Mouse (Mus musculus): Measurements from ENCODE around the gene Dnaaf1.

Dnaaf1 gene

DNA sequence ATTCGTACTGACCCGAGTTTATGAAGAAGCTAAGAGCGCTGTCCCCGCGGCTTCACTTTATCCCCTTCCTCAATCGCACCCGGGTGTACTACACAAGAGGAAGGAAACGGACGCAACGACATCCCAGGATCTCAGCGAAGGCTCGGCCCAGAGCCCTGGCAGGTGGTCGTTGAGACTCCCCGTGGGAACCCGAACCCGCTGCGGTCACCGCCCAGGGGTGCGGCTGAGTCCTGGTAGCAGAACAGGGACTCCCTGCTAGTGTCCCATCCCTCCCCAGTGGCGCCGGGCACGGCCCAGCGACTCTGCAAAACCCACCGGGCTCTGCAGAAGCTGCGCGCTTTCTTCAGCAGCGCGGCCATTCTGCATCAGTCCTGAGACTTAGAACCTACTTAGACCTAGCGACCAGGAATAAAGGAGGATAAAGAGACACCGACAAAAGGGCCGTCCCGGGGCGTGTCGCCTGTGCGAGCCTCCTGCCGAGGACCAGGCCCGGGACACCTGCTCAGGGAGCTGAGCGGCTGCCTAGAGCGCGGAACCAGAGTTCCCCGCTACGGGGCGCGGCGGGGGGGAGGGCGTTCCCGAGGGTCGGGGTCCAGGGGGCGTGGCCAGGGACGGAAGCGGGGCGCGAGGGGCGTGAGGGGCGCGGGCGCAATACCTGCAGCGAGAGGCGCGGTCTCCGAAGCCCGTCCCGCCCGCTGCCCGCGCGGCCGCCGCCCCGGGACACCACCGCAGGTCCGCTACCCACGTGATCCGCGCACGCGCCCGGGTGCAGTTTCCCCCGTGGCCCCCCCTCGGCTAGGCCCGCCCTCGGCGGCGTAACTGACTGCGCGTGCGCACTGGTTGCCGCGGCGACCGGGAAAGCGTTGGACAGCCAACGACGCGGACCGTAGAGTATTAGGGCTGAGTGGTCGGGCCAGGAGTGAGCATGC lies at the start of gene Dnaaf1, which contains the start of gene Hsdl1:
Gene Dnaaf1 (plus strand): TSS at position 799 of the 929 bp plus-strand sequence.
Gene Hsdl1 (minus strand): TSS at position 747 of the 929 bp plus-strand sequence.
- in situ Hi-C loops (cut with MboI, MseI): no loop called here

DNA sequence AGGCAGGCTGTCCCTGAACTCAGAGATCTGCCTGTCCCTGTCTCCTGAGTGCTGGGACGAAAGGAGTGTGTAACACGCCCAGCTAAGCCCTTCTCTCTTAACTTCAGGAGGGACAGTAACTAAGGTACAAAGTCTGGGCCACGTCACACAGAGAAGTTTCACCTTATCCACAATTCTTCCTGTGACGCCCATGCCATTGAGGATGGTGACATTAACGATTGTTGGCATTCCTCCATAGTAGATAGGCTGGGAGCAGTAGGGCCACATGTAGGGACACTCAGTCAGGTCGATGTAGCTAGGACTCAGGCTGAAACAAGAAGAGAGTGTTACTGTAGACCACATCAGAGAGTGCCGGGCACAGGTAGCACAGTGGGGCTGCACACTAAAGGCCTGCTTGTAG lies 46.3 kb upstream of the Dnaaf1 start:
- in situ Hi-C loops (cut with MboI, MseI): no loop called here

DNA sequence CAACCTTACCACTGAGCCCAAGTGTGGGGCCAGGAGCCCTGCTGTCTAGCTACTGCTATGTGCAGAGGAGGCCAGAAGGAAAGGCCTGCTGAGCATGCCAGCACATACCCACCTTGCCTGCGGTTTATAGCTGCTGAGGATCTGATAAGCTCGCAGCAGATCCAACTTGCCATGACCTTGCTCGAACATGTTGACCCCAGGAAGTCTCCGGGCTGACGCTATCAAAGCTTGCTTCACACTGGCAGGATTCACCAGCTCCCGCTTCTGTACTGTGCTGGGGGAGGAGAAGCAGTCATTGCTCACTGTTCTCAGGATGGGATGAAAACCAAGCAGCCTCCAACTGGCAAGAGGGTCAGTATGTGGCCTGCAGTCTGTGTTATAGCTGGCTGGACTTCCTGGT lies 44.1 kb upstream of the Dnaaf1 start:
- in situ Hi-C loops (cut with MboI, MseI): no loop called here

DNA sequence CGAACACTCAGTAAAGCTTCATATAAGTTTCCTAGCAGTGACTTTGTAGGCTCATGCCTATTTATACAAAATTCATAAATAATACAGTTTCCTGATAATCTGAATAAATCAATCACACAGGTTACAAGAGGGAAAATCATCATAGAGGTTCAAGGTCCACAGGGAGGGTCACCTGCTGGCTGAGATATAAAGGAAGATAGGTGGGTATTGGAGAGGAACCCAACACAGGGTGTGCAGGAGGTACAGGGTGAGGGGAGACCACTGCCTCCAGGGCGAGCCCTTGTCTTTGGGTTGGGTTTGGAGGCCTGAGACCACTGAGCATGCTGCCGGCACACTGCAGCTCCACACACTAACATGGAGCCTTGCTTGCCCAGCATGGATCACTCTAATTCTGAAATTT lies 43.6 kb upstream of the Dnaaf1 start:
- in situ Hi-C loops (cut with MboI, MseI): no loop called here

- in situ Hi-C loops (cut with MboI, MseI): no loop called here
These were observed 43.1 kb upstream of the Dnaaf1 start for GRCm38 (mm10) chr8:119531973-119532372.

DNA sequence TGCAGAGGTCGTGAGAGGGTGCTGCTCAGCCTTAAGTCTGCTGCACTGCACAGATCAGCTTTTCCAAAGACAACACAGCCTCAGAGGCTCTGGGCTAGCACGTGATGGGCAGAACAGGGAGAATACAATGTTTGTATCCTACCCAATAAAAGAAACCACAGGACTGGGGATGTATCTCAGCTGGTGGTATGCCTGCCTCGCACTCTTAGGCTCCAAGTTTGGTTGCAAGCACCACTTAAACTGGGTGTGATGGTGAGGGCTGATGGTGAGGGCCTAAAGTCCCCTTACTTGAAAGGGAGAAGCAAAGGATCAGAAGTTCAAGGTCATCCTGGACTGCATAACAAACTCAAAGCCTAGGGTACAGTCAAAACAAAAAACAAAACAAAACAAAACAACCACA lies 30.4 kb upstream of the Dnaaf1 start:
- in situ Hi-C loops (cut with MboI, MseI): loop anchor here (5.0 kb wide), 1 partner anchor 58 kb away; no protein-coding TSS in a partner anchor

- in situ Hi-C loops (cut with MboI, MseI): loop anchor here (5.0 kb wide), 1 partner anchor 57 kb away; no protein-coding TSS in a partner anchor
These were observed 29.9 kb upstream of the Dnaaf1 start for GRCm38 (mm10) chr8:119545180-119545579.

DNA sequence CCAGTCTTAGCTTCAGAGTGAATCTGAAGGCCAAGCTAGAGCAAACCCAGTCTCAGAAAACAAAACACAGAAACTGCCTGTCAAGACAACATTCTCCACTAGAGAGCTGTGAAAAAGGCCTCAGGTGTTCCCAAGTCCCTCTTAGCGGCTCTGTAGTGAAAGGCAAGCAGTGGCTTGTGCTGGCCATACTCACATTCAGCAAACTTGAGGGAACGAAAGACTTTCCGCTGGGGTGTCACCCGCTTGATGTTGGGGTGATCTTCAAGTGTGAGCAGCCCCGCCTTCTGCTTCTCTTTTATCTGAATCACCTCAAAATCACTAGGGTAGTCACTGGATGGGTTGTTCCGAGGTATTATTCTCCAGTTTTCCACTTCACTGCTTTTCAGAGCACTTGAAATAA lies 29.2 kb upstream of the Dnaaf1 start:
- in situ Hi-C loops (cut with MboI, MseI): loop anchor here (5.0 kb wide), 1 partner anchor 57 kb away; no protein-coding TSS in a partner anchor

GRCm38 (mm10) chr8:119547019-119547691 lies 27.9 kb upstream of the Dnaaf1 start:
- in situ Hi-C loops (cut with MboI, MseI): loop anchor here (5.0 kb wide), 1 partner anchor 55 kb away; no protein-coding TSS in a partner anchor

DNA sequence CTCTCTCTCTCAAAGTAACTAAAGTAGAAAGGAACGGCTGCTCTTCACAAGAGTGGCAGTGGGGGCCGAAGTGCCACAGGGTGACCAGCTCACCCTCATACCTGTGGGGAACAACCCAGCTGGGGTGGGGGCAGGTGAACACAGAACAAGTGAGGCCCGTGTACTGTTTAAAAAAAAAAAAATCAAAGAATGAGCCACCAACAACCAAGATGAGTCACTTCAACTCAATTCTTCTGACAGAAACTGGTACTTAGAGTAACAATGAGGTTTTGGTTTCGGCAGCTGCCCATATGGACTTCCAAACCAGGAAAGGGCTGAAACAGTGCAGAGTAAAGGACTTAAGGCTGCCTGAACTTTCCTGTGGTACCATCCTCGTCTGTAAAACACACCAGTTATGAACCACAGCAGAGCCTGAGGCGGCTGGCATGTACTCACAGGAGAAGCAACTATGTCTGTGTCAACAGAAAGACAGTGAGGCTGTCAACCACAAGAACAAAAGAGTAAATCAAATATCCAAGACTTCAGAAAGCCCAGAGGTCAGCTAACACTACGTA lies 26.4 kb upstream of the Dnaaf1 start:
- in situ Hi-C loops (cut with MboI, MseI): loop anchor here (5.0 kb wide), 1 partner anchor 54 kb away; no protein-coding TSS in a partner anchor

- in situ Hi-C loops (cut with MboI, MseI): no loop called here
These were observed 22.1 kb upstream of the Dnaaf1 start for GRCm38 (mm10) chr8:119552967-119553366.

GRCm38 (mm10) chr8:119555861-119556260 lies 19.2 kb upstream of the Dnaaf1 start:
- in situ Hi-C loops (cut with MboI, MseI): no loop called here

- in situ Hi-C loops (cut with MboI, MseI): no loop called here
These were observed 17.9 kb upstream of the Dnaaf1 start for GRCm38 (mm10) chr8:119557132-119557531.

- in situ Hi-C loops (cut with MboI, MseI): no loop called here
These were observed 17.0 kb upstream of the Dnaaf1 start for GRCm38 (mm10) chr8:119557821-119558602.

DNA sequence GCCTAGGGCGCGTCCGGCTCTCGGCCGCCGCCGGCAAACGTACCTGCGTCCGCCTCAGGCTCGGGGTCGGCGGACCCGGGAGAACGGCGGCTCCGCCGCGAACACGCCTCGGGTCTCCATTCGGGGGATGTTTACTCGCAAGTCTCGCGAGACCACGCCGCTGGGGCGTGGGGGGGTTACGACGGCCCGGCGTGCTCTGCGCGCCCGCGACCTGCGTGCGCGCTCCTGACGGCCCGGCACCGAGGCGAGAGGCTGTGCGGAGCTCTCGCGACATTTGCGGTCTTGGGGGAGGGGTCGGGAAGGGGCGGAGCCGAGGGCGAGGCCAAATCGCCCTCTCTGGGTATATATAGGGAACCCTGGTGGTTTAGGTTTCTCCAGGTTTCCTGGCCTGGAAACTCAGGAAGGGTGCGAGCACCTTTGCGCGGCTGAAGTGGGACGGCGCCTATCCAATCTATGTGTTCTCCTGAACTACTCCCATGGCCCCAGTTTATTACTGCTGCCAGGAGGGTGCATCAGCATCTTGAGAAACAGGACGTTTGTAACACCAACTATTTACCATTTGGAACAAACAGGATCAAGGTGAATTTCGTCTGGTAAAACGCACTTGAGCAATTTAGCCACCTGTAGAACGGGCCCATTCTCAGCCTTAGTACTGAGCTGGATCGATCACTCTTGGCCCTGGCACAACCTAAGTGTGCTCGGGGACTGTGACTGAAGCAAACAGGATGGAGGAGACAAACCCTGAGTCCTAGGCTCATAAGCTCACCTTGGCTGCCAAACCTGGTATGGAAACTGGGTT lies 16.2 kb upstream of the Dnaaf1 start, which contains the start of gene Mbtps1:
Gene Mbtps1 (minus strand): TSS at position 133 of the 799 bp plus-strand sequence.
- in situ Hi-C loops (cut with MboI, MseI): no loop called here

GRCm38 (mm10) chr8:119559402-119559720 lies 15.7 kb upstream of the Dnaaf1 start:
- in situ Hi-C loops (cut with MboI, MseI): no loop called here

DNA sequence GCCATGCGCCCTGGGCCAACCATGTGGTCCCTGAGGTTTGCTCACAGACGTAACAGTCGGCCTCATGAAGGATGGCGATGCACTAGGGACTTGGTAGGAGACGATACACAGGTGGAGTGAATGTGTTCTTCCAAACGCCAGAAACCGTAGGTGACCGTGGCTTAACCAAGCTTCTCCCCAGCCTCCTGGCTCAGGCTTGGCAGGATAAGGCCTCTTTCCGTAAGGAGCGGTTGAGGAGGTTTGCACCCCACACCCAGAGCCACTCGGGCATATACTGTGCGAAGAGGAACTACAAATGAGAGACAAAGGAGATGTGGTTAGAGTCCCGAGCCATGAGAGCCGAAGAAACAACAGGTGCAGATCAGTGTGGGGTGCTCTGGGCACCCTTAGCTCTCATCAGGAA lies 11.2 kb upstream of the Dnaaf1 start:
- in situ Hi-C loops (cut with MboI, MseI): loop anchor here (10.0 kb wide), 1 partner anchor 931 kb away; no protein-coding TSS in a partner anchor

GRCm38 (mm10) chr8:119566367-119566766 lies 8.7 kb upstream of the Dnaaf1 start:
- in situ Hi-C loops (cut with MboI, MseI): loop anchor here (10.0 kb wide), 1 partner anchor 928 kb away; no protein-coding TSS in a partner anchor

DNA sequence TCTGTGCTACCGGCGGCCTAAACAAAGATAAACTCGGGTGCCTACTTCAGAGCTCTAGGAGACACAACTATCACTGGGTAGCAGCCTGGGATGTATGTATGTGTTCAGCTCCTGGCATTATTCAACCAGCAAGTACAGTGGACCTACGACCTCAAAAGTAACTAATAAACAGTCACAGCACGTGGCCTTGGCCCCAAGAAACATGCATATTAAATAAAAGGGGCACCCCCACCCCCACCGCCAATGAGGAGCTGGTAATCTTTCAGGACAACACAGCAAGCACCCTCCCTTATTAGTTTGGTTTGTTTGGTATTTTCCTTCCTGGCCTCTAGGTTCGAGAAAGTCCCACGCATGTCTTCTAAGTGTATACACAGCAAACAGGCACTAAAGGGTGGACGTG lies 6.8 kb upstream of the Dnaaf1 start:
- in situ Hi-C loops (cut with MboI, MseI): loop anchor here (10.0 kb wide), 1 partner anchor 927 kb away; no protein-coding TSS in a partner anchor

DNA sequence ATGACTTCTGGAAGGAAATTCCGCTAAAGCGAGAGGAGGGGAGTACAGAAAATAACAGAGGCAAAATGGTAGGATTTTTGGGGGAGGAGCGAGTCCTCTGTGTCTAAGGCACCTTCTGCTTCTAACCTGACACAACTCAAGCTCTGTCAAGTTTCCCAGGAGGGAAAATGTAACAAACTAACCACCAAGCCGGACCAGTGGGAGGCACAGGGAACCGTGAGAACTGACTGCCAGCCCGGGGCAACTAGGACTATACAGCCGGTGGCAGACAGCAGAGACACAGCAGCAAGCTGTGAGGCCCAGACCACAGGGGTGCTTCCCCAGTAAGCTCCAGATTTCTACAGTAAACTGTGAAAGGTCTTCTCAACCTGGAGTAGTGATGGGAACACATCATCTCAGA lies 6.1 kb upstream of the Dnaaf1 start:
- in situ Hi-C loops (cut with MboI, MseI): loop anchor here (10.0 kb wide), 1 partner anchor 926 kb away; no protein-coding TSS in a partner anchor
